Mouse (Mus musculus) cerebellum, postnatal 14 days (tissue): ENCODE data around the gene Tex9.
"Not testable (repeated sequence)": the region's sequence is repeated elsewhere in the genome, so short reads cannot be mapped to it uniquely, and the experiment has no call there.

ENCODE experiments used
- DNase-seq, 2 experiments: peaks; one replicate each; pipeline ENCODE4 v3.0.0; 2021; ENCODE audit warnings: mixed read lengths in 2 of 2

The Tex9 gene

DNA sequence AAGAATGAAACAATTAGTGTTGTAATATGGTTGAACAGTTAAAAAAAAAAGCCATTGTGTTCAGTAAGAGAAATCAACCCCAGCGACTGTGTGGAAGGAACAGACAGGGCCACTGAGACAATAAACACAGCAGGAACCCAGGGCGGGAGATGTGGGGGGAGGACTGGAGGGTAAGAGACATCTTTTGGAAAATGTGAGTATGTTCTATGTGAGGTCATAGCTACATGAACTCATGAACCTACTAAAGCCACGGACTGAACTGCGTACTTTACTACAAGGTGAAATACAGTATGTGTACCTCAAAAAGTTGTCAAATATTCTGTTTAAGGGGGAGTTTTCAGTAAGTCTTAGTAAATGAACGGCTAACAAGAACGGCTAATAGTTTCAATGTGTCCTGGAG lies 14.7 kb downstream of the Tex9 start:
- no peak for DNase-seq

- DNase-seq = no peak
Measured at GRCm38 (mm10) chr9:72475511-72475910, 16.5 kb downstream of the Tex9 start.

DNA sequence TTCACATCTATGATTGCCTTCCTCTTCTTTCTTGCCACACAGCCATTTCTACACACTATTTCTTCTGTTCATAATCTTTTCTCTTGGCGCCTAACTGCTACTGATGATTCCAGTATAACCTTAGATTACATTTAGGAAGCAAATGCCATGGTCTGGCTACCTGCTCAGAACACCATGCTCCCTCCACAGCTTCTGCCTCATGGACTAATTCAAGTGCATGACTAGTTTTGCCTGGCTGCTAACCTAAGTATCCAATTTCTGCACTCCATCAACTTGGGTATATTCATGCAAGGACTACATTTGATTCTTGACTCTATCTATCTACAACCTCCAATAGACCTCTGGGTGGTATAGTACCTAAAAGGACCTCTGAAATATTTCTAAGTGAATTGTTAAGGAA lies 22.2 kb downstream of the Tex9 start:
- no peak for DNase-seq

DNA sequence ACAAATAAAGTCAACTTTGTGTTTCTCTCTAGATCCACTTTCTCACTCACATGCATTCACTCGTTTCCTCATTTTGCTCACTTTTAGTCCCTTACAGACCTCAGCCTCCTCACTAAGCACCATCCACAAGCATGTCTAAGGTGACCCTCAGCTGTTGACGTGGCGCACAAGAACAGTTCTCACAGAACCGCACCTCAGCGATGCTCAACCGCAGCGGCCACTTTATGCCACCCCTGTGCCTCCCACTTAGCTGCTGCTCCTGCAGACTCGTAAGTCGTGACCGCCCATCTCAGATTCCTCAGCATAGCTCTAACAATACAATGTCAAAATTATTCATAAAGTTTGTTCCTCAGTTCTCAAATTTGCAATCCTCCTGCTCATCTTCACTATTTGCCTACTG lies 23.4 kb downstream of the Tex9 start:
- no peak for DNase-seq

DNA sequence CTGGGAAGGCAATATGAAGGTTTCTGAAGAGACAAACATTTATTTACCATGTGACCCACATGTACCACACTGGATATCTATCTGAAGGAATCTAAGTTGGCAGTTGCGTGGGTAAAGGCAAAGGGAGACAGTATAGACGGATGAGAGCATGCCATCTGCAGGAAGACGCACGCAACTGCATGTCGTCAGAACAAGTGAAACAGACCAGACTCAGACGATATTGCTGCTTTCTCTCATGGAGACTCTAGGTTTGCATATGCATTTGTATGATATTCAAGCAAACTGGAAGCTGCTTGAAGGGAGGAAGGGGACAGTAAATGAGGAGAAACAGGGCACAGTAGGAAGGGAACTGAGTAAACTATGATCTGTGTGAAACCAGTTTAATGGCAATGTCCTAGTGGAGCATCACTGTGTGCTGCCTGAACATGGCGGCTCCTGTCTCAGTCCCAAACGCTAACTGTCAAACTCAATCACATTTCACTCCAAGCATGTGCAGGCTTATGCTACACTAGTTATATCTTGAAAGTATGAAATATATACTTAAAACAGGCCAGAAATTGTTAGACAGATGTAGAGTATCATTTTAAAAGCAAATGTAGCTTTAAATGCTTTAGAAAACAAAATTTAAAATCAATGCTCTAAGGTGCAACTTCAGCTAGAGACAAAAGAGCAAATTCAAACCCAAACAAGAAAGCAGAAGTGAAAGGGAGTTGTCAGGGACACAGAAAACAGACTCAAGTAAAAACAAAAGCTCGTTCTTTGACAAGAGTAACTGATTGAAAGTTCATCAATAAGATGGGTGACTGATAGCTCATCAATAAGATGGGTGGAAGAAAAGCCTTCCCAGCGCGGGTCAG lies 24.2 kb downstream of the Tex9 start:
- peak; percentile 16 to 22 for DNase-seq

GRCm38 (mm10) chr9:72465754-72466181 lies 26.2 kb downstream of the Tex9 start:
- no peak for DNase-seq

- no peak for DNase-seq
Measured at GRCm38 (mm10) chr9:72464806-72465205, 27.2 kb downstream of the Tex9 start.

- no peak for DNase-seq
Measured at GRCm38 (mm10) chr9:72462427-72462826, 29.6 kb downstream of the Tex9 start.

DNA sequence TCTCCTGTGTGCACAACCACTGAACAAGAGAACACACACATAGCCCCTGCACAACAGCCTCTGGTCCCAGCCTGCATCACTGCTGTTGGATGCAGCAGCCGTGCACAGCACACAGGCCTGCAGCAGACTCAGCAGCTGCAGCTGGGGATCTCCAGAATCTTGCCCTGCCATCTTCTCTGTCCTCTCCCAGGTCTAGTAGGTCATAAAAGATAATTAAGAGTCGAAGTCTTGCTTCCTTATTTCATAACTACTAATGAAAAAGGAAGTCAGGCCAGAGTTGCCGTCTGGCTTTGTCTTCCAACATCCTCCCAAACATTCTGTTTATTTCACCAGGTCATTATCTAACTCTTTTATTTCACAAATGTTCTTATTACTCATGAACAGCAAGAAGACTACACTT lies 31.2 kb downstream of the Tex9 start:
- no peak for DNase-seq

DNA sequence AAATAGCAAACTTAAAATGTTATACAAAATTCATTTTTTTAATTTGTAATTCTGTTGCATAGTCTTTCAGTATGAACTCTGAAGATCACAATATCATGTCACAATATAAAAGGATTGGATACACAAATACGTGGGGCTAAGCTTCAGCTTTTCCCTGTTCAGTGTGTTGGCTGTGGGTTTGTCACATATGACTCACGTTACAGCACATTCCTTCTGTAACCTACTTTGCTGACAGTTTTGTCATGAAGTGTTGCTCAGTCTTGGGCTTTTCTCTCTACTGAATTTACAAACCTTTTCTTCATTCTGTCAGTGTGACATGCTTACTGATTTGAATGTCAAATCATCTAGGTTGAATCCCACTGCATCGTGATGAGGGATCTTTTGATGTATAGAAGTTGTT lies 32.3 kb downstream of the Tex9 start:
- no peak for DNase-seq

GRCm38 (mm10) chr9:72458233-72458632 lies 33.8 kb downstream of the Tex9 start:
- peak; percentile 80 to 82 for DNase-seq

GRCm38 (mm10) chr9:72456374-72456773 lies 35.6 kb downstream of the Tex9 start:
- no peak for DNase-seq

GRCm38 (mm10) chr9:72454281-72454680 lies 37.7 kb downstream of the Tex9 start:
- DNase-seq = not testable (repeated sequence)

DNA sequence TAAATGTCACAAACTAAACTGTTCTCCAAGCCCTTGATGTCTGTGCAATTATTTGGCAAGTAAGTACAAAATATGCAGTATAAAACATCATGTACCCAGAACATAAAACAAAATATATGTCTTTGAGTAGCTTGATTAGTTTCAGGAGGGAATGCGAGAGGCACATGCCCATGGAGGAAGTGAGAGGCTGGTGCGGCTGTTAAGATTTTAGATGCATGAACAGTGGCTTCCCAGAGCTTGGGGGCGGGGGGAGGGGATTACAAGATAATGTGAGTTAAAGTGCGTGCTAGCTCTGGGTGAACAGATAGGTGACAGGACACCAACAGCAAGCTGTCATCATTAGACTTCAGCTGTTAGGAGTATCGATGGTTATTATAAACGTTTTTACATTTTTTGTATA lies 40.9 kb downstream of the Tex9 start:
- no peak for DNase-seq

- DNase-seq = no peak
Measured at GRCm38 (mm10) chr9:72450363-72450762, 41.6 kb downstream of the Tex9 start.

DNA sequence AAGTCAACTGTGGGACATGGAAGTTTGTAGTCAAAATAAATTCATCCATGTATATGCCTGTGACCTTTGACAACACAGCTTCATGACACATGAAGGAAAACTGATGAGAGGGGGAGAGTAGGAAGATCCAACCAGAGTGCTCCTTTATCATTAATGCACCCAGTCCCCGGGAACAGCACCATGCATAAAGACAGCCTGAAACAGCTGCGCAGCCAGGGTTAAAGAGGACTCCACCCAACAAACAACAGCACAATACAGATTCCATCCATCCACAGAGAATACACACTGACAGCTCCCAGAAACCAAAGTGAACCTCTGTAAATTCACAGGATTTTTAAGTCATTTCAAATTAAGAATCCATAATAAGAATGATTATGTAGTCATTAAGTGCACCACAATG lies 42.2 kb downstream of the Tex9 start:
- DNase-seq = no peak

DNA sequence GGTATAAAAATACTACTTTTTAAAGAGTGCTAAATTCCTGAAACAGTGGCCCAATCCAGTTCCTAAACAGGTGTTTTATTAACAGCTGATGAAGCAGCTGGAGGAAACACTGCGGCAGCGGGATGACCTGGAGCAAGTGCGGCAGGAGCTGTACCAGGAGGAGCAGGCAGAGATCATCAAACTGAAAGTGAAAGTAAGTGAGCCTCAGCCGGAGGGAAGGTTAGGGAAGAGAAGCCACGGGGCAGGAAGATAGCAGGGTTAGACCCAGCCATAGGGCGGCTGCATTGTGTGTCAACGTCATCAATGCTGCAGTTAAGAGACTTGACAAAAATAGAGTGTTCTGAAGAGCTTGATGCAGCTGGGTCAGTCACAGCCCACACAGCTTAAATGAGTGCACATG lies 42.6 kb downstream of the Tex9 start:
- DNase-seq = no peak

DNA sequence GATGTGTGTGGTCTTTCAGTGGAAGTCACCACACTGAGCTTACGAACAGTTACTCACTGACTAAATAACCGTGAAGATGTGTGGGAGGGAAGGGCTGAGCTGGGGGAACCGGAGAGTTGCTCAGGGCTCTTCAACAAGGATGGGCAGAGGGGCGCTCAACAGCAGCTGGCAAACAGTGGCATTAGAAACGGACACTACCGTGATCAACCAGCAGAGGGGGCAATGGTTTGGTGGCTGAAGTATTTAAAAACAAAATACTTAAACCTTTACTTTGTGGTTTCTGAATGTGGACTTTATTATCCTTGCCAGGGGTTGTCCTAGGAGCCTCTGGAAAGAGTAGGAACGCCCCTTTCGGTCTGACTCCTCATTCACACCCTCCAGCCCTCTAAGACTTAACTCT lies 44.0 kb downstream of the Tex9 start:
- peak; percentile 55 to 76 for DNase-seq

- no peak for DNase-seq
Measured at GRCm38 (mm10) chr9:72441927-72442715, 49.9 kb downstream of the Tex9 start.

- no peak for DNase-seq
Measured at GRCm38 (mm10) chr9:72440948-72441926, 50.8 kb downstream of the Tex9 start.

DNA sequence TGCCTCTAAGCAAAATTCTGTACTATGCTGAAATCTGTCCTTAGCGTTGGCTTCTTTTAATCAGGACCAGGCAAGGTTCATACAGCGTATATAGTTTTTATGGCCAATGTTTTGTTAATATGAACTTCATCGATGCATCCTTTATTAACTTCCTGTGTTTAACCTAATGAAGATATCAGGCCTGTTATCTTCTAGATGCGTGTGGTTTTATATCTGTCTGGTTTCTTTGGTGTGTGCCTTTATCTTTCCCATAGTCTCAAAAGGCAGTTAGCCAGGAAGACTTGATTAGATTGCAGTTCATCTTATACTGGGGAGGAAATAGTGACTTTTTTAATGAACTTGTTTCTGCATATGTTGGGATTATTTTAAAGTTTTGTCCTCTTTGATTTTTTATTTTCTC lies 51.7 kb downstream of the Tex9 start:
- DNase-seq = no peak

GRCm38 (mm10) chr9:72438749-72439148 lies 53.3 kb downstream of the Tex9 start:
- no peak for DNase-seq
